Mouse (Mus musculus): ENCODE measurements around the gene Sigmar1.
"Not testable (repeated sequence)": the region's sequence is repeated elsewhere in the genome, so short reads cannot be mapped to it uniquely, and the experiment has no call there.

The Sigmar1 gene

GRCm38 (mm10) chr4:41755338-41756305 lies at the start of gene Sigmar1:
Gene Sigmar1, minus strand, starts transcription at chr4:41756157.
- peak; percentile 70 to 75 for DNase-seq (ENCODE audit: low spot score in 2 of 2)

GRCm38 (mm10) chr4:41783197-41783596 lies 27.2 kb upstream of the Sigmar1 start:
- DNase-seq (ENCODE audit: low spot score in 2 of 2), result not testable (repeated sequence)

GRCm38 (mm10) chr4:41782711-41783110 lies 26.8 kb upstream of the Sigmar1 start:
- DNase-seq (ENCODE audit: low spot score in 2 of 2), result not testable (repeated sequence)

GRCm38 (mm10) chr4:41781748-41782485 lies 26.0 kb upstream of the Sigmar1 start:
- not testable (repeated sequence) for DNase-seq (ENCODE audit: low spot score in 2 of 2)

- not testable (repeated sequence) for DNase-seq (ENCODE audit: low spot score in 2 of 2)
Measured at GRCm38 (mm10) chr4:41781271-41781670, 25.3 kb upstream of the Sigmar1 start.

GRCm38 (mm10) chr4:41775840-41776239 lies 19.9 kb upstream of the Sigmar1 start:
- DNase-seq (ENCODE audit: low spot score in 2 of 2), result not testable (repeated sequence)

GRCm38 (mm10) chr4:41774506-41774905 lies 18.5 kb upstream of the Sigmar1 start:
- not testable (repeated sequence) for DNase-seq (ENCODE audit: low spot score in 2 of 2)

GRCm38 (mm10) chr4:41774002-41774401 lies 18.0 kb upstream of the Sigmar1 start, which contains the start of gene Ccl27a:
Gene Ccl27a, minus strand, starts transcription at chr4:41774247.
- peak; percentile 70 to 80 for DNase-seq (ENCODE audit: low spot score in 2 of 2)

- DNase-seq (ENCODE audit: low spot score in 2 of 2), result not testable (repeated sequence)
Measured at GRCm38 (mm10) chr4:41773502-41773901, 17.5 kb upstream of the Sigmar1 start.

GRCm38 (mm10) chr4:41772946-41773345 lies 17.0 kb upstream of the Sigmar1 start:
- not testable (repeated sequence) for DNase-seq (ENCODE audit: low spot score in 2 of 2)

- DNase-seq (ENCODE audit: low spot score in 2 of 2), result not testable (repeated sequence)
Measured at GRCm38 (mm10) chr4:41767301-41767700, 11.3 kb upstream of the Sigmar1 start.

- not testable (repeated sequence) for DNase-seq (ENCODE audit: low spot score in 2 of 2)
Measured at GRCm38 (mm10) chr4:41763176-41763575, 7.2 kb upstream of the Sigmar1 start.

- not testable (repeated sequence) for DNase-seq (ENCODE audit: low spot score in 2 of 2)
Measured at GRCm38 (mm10) chr4:41762688-41763114, 6.7 kb upstream of the Sigmar1 start.

GRCm38 (mm10) chr4:41762099-41762687 lies 6.2 kb upstream of the Sigmar1 start:
- no peak for DNase-seq (ENCODE audit: low spot score in 2 of 2)

- DNase-seq (ENCODE audit: low spot score in 2 of 2), result no peak
Measured at GRCm38 (mm10) chr4:41761680-41762079, 5.7 kb upstream of the Sigmar1 start.

GRCm38 (mm10) chr4:41760911-41761310 lies 5.0 kb upstream of the Sigmar1 start:
- no peak for DNase-seq (ENCODE audit: low spot score in 2 of 2)

GRCm38 (mm10) chr4:41760288-41760721 lies 4.3 kb upstream of the Sigmar1 start:
- DNase-seq (ENCODE audit: low spot score in 2 of 2), result no peak

GRCm38 (mm10) chr4:41759656-41760287 lies 3.8 kb upstream of the Sigmar1 start:
- DNase-seq (ENCODE audit: low spot score in 2 of 2), result no peak

GRCm38 (mm10) chr4:41759206-41759605 lies 3.2 kb upstream of the Sigmar1 start:
- DNase-seq (ENCODE audit: low spot score in 2 of 2), result no peak

GRCm38 (mm10) chr4:41758701-41759100 lies 2.7 kb upstream of the Sigmar1 start:
- no peak for DNase-seq (ENCODE audit: low spot score in 2 of 2)

GRCm38 (mm10) chr4:41758021-41758420 lies 2.1 kb upstream of the Sigmar1 start:
- no peak for DNase-seq (ENCODE audit: low spot score in 2 of 2)
